ENCODE assay signal across 10 mouse cellular contexts in genomic region chr19:9899780-9900146, GRCm38 (mm10). TPM values are rescaled to one million over a fixed set of nuclear protein-coding genes. Genes with fewer than 3 reads are reported as not detected.
A peak's percentile ranks its signal among the peaks of the same experiment; 100 is the strongest.
DNase-seq lines count a peak whose midpoint lies in the region; ATAC-seq and TF ChIP-seq lines count a peak whose summit lies in the region.
"Had no signal": no experiment of that assay in that cellular context is flagged by ENCODE, and none has a peak within 500 bp of the region (broad histone marks: within the 10 kb centered on the region; RNA-seq: fewer than 3 reads in every experiment).

No protein-coding gene starts in this region.

- H3K4me1 ChIP-seq in embryonic facial prominence, embryonic 12.5 days = peaks cover 22% of the 10 kb centered on the region
- peaks cover 18% of the 10 kb centered on the region for H3K4me1 ChIP-seq in intestine, embryonic 16.5 days (ENCODE audit: control insufficient read depth, insufficient read depth, low read length)
- H3K4me1 ChIP-seq in neural tube, embryonic 12.5 days = peaks cover 21% of the 10 kb centered on the region

- no peak for DNase-seq in layer of hippocampus, adult 2 months (ENCODE audit: low spot score in 2 of 2)
- no peak for DNase-seq in layer of hippocampus, adult 9-11 months
- no peak for DNase-seq in spleen, postnatal 10 days (ENCODE audit: low spot score in 2 of 2)
- no peak for DNase-seq in adrenal gland, adult (ENCODE audit: inconsistent age in 2 of 2, low spot score in 1 of 2)
- no peak for DNase-seq in layer of hippocampus, postnatal 10 days (ENCODE audit: low spot score in 2 of 2)

- no peak overlapping the region for H3K9ac ChIP-seq in embryonic facial prominence, embryonic 12.5 days
- peak overlapping the region; percentile 62 for H3K9ac ChIP-seq in intestine, embryonic 16.5 days (ENCODE audit: low read depth, low read length)
- H3K9ac ChIP-seq in neural tube, embryonic 12.5 days = peak overlapping the region; percentile 23; the same call in 1 of the 2 replicates

- peak overlapping the region; percentile 58 for H3K4me2 ChIP-seq in embryonic facial prominence, embryonic 12.5 days (replicated peaks)
- peak overlapping the region; percentile 66 for H3K4me2 ChIP-seq in intestine, embryonic 16.5 days (ENCODE audit: low read depth, low read length)
- peak overlapping the region; percentile 84 for H3K4me2 ChIP-seq in neural tube, embryonic 12.5 days (replicated peaks)

- 9% methylated on average over 10 of the region's 10 CpGs for WGBS in embryonic facial prominence, embryonic 12.5 days
- WGBS in intestine, embryonic 16.5 days = 8% methylated on average over 10 of the region's 10 CpGs
- WGBS in neural tube, embryonic 12.5 days = 7% methylated on average over 10 of the region's 10 CpGs

- TF ChIP-seq CTCF in layer of hippocampus, adult 2 months (conservative IDR thresholded peaks at IDR 0.05) = no peak

- H3K27ac ChIP-seq in layer of hippocampus, adult 2 months = peak overlapping the region; percentile 90
- peak overlapping the region; percentile 82 for H3K27ac ChIP-seq in embryonic facial prominence, embryonic 12.5 days
- H3K27ac ChIP-seq in intestine, embryonic 16.5 days (ENCODE audit: low read length) = peak overlapping the region; percentile 93
- H3K27ac ChIP-seq in neural tube, embryonic 12.5 days = peak overlapping the region; percentile 23; the same call in 1 of the 2 replicates

- peak overlapping the region; percentile 96 for H3K4me3 ChIP-seq in layer of hippocampus, adult 2 months
- H3K4me3 ChIP-seq in embryonic facial prominence, embryonic 12.5 days = peak overlapping the region; percentile 72
- peak overlapping the region; percentile 77 for H3K4me3 ChIP-seq in intestine, embryonic 16.5 days (ENCODE audit: low read length)
- peak overlapping the region; percentile 81 for H3K4me3 ChIP-seq in neural tube, embryonic 12.5 days

- H3K27me3 ChIP-seq in embryonic facial prominence, embryonic 12.5 days = no peaks in the 10 kb centered on the region
- H3K27me3 ChIP-seq in intestine, embryonic 16.5 days (replicated peaks; ENCODE audit: control insufficient read depth, insufficient read depth, low read length) = no peaks in the 10 kb centered on the region
- H3K27me3 ChIP-seq in neural tube, embryonic 12.5 days (replicated peaks) = no peaks in the 10 kb centered on the region

- no peaks in the 10 kb centered on the region for H3K9me3 ChIP-seq in embryonic facial prominence, embryonic 12.5 days
- no peaks in the 10 kb centered on the region for H3K9me3 ChIP-seq in intestine, embryonic 16.5 days (ENCODE audit: control insufficient read depth, low read length)
- no peaks in the 10 kb centered on the region for H3K9me3 ChIP-seq in neural tube, embryonic 12.5 days

- ATAC-seq in embryonic facial prominence, embryonic 12.5 days (ENCODE audit: insufficient number of reproducible peaks, insufficient read depth, low FRiP score, low TSS enrichment) = peak; percentile 68
- peak; percentile 75 for ATAC-seq in intestine, embryonic 16.5 days
- ATAC-seq in neural tube, embryonic 12.5 days (ENCODE audit: low FRiP score, low read depth) = peak; percentile 81

- H3K36me3 ChIP-seq in embryonic facial prominence, embryonic 12.5 days = peaks cover 5% of the 10 kb centered on the region
- no peaks in the 10 kb centered on the region; the same call in none of the 2 replicates for H3K36me3 ChIP-seq in intestine, embryonic 16.5 days (ENCODE audit: control insufficient read depth, insufficient read depth, low read length)
- H3K36me3 ChIP-seq in neural tube, embryonic 12.5 days = peaks cover 6% of the 10 kb centered on the region

RNA-seq across cellular contexts. Expression of gene Incenp, which starts 0.4 kb away (rescaled TPM):
- 10 to 100 TPM; 13.9 to 14.0 TPM for total RNA-seq in layer of hippocampus, adult 2 months (2021)
- 129 and 132 TPM in 2 replicates for polyA plus RNA-seq in embryonic facial prominence, embryonic 12.5 days (2016; fragmentation: Nextera tagmentation; extraction: Ambion mirVana)
- polyA plus RNA-seq in intestine, embryonic 16.5 days (2015; fragmentation: Nextera tagmentation; extraction: Ambion mirVana) = 63.8 and 64.4 TPM in 2 replicates
- 87.7 and 92.6 TPM in 2 replicates for polyA plus RNA-seq in neural tube, embryonic 12.5 days (2016; fragmentation: Nextera tagmentation; extraction: Ambion mirVana)
- 10 to 100 TPM; 16.1 to 25.7 TPM for total RNA-seq in layer of hippocampus, postnatal 10 days (2021)

RNA-seq across cellular contexts. Expression of gene Scgb2a2, which starts 52.4 kb away (rescaled TPM):
- not detected for total RNA-seq in layer of hippocampus, adult 2 months (2021)
- polyA plus RNA-seq in embryonic facial prominence, embryonic 12.5 days (2016; fragmentation: Nextera tagmentation; extraction: Ambion mirVana) = not detected in 2 replicates
- polyA plus RNA-seq in intestine, embryonic 16.5 days (2015; fragmentation: Nextera tagmentation; extraction: Ambion mirVana) = not detected in 2 replicates
- not detected in 2 replicates for polyA plus RNA-seq in neural tube, embryonic 12.5 days (2016; fragmentation: Nextera tagmentation; extraction: Ambion mirVana)
- not detected for total RNA-seq in layer of hippocampus, postnatal 10 days (2021)
- total RNA-seq: adrenal gland, adult 2 months; neutrophil, adult 5-6 weeks had no signal
- polyA plus RNA-seq: adrenal gland, adult 2 months had no signal

Comparison
In these comparisons a context has a peak if more than half of its experiments do, and no peak if none do; other contexts are left out.
1. H3K27ac ChIP-seq: peak in every context shown above with its lines; median percentile 93 in intestine, embryonic 16.5 days; 90 in layer of hippocampus, adult 2 months; 82 in embryonic facial prominence, embryonic 12.5 days; 23 in neural tube, embryonic 12.5 days.